Mouse (Mus musculus): ENCODE data around the gene Tom1l2.

- no peak for TF ChIP-seq POLR2A (IDR thresholded peaks at IDR 0.05; ENCODE audit: extremely low read depth, insufficient read depth, low read length)
- no peak for TF ChIP-seq CTCF (IDR thresholded peaks at IDR 0.05; ENCODE audit: extremely low read depth, insufficient read depth, low read length)
Measured at GRCm38 (mm10) chr11:60257696-60258095, 95.0 kb downstream of the Tom1l2 start.
